Mouse (Mus musculus) liver, adult 2 months (tissue): ENCODE measurements around the gene Hnf1a.

Experiments used
- CTCF ChIP-seq: fragments of 200-500 bp; IDR thresholded peaks from 2 replicates; pipeline ENCODE4 v1.5.1; 2011; ENCODE audit warnings: low read depth, low read length, control low read depth
- POLR2A ChIP-seq: fragments of 200-500 bp; IDR thresholded peaks from 2 replicates; pipeline ENCODE4 v1.6.1; 2011; ENCODE audit warnings: low read length, control low read depth; ENCODE audit not compliant: insufficient read depth; ENCODE audit errors: extremely low read depth

- peak; percentile 80 for TF ChIP-seq CTCF
- TF ChIP-seq POLR2A: no peak
Observed at GRCm38 (mm10) chr5:114902413-114902812, 68.5 kb downstream of the Hnf1a start.
